Mouse (Mus musculus) neural tube, embryonic 13.5 days (tissue): ENCODE measurements around the gene Umodl1. TPM values are rescaled to one million over a fixed set of nuclear protein-coding genes. Genes with fewer than 3 reads are reported as not detected.

Source experiments
- ATAC-seq: fragments of 200-750 bp; cut with Nextera tagmentation; 2 replicates; pipeline ENCODE4 v1.8.0; 2017; ENCODE audit warnings: low read depth, mild to moderate bottlenecking, moderate TSS enrichment, moderate library complexity
- H3K27ac ChIP-seq: fragments of 300-500 bp; sonication (generic); replicated peaks from 2 replicates; pipeline ENCODE4 v1.5.1; 2015; ENCODE audit warnings: moderate library complexity, mild to moderate bottlenecking, inconsistent platforms
- H3K27me3 ChIP-seq: fragments of 300-500 bp; sonication (generic); 2 replicates; pipeline ENCODE4 v1.6.1; 2015; ENCODE audit warnings: mild to moderate bottlenecking, inconsistent platforms
- H3K36me3 ChIP-seq: fragments of 300-500 bp; sonication (generic); 2 replicates; pipeline ENCODE4 v1.6.1; 2015; ENCODE audit warnings: mild to moderate bottlenecking, inconsistent platforms
- H3K4me1 ChIP-seq: fragments of 300-500 bp; sonication (generic); replicated peaks from 2 replicates; pipeline ENCODE4 v1.6.1; 2015; ENCODE audit warnings: inconsistent platforms
- H3K4me2 ChIP-seq: fragments of 300-500 bp; sonication (generic); 2 replicates; pipeline ENCODE4 v1.6.1; 2015; ENCODE audit warnings: inconsistent platforms, mild to moderate bottlenecking, moderate library complexity
- H3K4me3 ChIP-seq: fragments of 300-500 bp; sonication (generic); 2 replicates; pipeline ENCODE4 v1.5.1; 2015; ENCODE audit warnings: mild to moderate bottlenecking, inconsistent platforms
- H3K9ac ChIP-seq: fragments of 300-500 bp; sonication (generic); 2 replicates; pipeline ENCODE4 v1.6.1; 2015; ENCODE audit warnings: moderate library complexity, mild to moderate bottlenecking, inconsistent platforms
- H3K9me3 ChIP-seq: fragments of 300-500 bp; sonication (generic); 2 replicates; pipeline ENCODE4 v1.6.1; 2016; ENCODE audit warnings: inconsistent platforms
- WGBS: fragments of 180-500 bp; shearing (Covaris S2); methylation state at CpG from one replicate; pipeline ENCODE4 v1.1.7; 2015; 5-methylcytosine and 5-hydroxymethylcytosine counted together
- polyA plus RNA-seq: library from polyadenylated mRNA; unstranded; fragments of >200 nt; fragmentation: Nextera tagmentation; extraction: Ambion mirVana; gene quantifications from 2 replicates; pipeline ENCODE4 v1.2.1, GENCODE M21; 2015

The Umodl1 gene
- polyA plus RNA-seq, 1 experiment from 2014 or later: not detected

DNA sequence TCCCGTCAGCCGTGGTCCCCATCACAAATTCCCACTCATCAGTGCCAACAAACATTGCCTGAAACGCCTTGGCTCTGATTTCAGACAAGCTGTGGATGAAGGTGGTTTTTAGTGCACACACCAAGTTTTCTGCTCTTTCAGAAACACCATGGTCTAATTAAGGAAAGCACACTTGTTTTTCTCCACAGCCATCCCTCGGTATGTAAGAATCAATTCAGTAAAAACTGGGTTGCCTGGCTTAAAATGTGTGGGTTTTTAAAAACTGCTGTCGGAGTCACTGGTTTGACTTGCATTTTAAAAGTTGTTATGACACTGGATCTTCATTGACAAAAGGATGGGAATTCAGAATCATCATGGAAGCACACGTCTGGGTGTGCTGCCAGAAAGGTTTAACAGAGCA is 73.3 kb downstream of the Umodl1 start:
- H3K4me3 ChIP-seq: no peak overlapping the region
- H3K9me3 ChIP-seq: peaks cover 11% of the 10 kb centered on the region
- 90% methylated on average over 6 of the region's 6 CpGs for WGBS
- H3K36me3 ChIP-seq: no peaks in the 10 kb centered on the region
- no peak for ATAC-seq
- no peak overlapping the region for H3K27ac ChIP-seq
- H3K4me2 ChIP-seq: no peak overlapping the region
- H3K4me1 ChIP-seq: 0 out of 2 replicates have a peak, but pooled peaks cover 3% of the 10 kb centered on the region
- no peak overlapping the region for H3K9ac ChIP-seq
- H3K27me3 ChIP-seq: no peaks in the 10 kb centered on the region

GRCm38 (mm10) chr17:31028821-31029370 is 74.5 kb downstream of the Umodl1 start:
- Histone ChIP-seq H3K9ac (no peak overlapping the region), H3K27me3 (no peaks in the 10 kb centered on the region), H3K4me1 (peaks cover 8% of the 10 kb centered on the region), H3K36me3 (no peaks in the 10 kb centered on the region), H3K4me3 (no peak overlapping the region), H3K4me2 (no peak overlapping the region), H3K9me3 (peaks cover 11% of the 10 kb centered on the region), H3K27ac (no peak overlapping the region)
- no peak for ATAC-seq
- 85% methylated on average over 9 of the region's 9 CpGs for WGBS

- no peak overlapping the region for H3K4me3 ChIP-seq
- no peaks in the 10 kb centered on the region for H3K36me3 ChIP-seq
- ATAC-seq: no peak
- peaks cover 12% of the 10 kb centered on the region for H3K4me1 ChIP-seq
- 89% methylated on average over 4 of the region's 4 CpGs for WGBS
- no peaks in the 10 kb centered on the region for H3K27me3 ChIP-seq
- no peak overlapping the region for H3K9ac ChIP-seq
- H3K9me3 ChIP-seq: peaks cover 11% of the 10 kb centered on the region
- no peak overlapping the region for H3K4me2 ChIP-seq
- H3K27ac ChIP-seq: no peak overlapping the region
These were observed 75.0 kb downstream of the Umodl1 start for GRCm38 (mm10) chr17:31029407-31029806.

DNA sequence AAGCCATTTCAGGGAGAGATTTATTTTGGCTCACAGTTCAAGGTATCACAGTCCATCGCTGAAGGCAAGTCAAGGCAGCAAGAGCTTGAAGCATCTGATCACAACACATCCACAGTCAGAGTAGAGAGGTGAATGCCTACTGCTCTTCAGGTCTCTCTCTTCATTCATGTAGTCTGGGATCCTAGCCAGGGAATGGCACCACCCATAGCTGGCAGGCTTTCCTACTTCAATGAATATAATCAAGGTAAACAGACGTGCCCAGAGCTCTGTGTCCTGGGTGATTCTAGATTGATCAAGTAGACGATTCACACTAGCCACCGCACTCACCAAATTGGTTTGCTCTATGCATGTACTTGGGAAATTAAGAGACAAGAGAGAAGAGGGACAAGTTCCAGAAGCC is 77.9 kb downstream of the Umodl1 start:
- WGBS: 92% methylated on average over 4 of the region's 4 CpGs
- no peak for ATAC-seq
- Histone ChIP-seq H3K27ac (no peak overlapping the region), H3K36me3 (no peaks in the 10 kb centered on the region), H3K4me1 (peaks cover 28% of the 10 kb centered on the region), H3K9ac (no peak overlapping the region), H3K9me3 (peaks cover 11% of the 10 kb centered on the region), H3K4me3 (no peak overlapping the region), H3K4me2 (no peak overlapping the region), H3K27me3 (no peaks in the 10 kb centered on the region)

GRCm38 (mm10) chr17:31033251-31033650 is 78.8 kb downstream of the Umodl1 start:
- peaks cover 11% of the 10 kb centered on the region for H3K9me3 ChIP-seq
- WGBS: 68% methylated on average over 2 of the region's 2 CpGs
- H3K4me3 ChIP-seq: no peak overlapping the region
- peaks cover 28% of the 10 kb centered on the region for H3K4me1 ChIP-seq
- ATAC-seq: no peak
- no peaks in the 10 kb centered on the region for H3K36me3 ChIP-seq
- no peaks in the 10 kb centered on the region for H3K27me3 ChIP-seq
- no peak overlapping the region for H3K4me2 ChIP-seq
- no peak overlapping the region for H3K27ac ChIP-seq
- no peak overlapping the region for H3K9ac ChIP-seq

- Histone ChIP-seq H3K36me3 (no peaks in the 10 kb centered on the region), H3K27me3 (no peaks in the 10 kb centered on the region), H3K27ac (peak overlapping the region; percentile 59; the same call in 1 of the 2 replicates), H3K4me3 (no peak overlapping the region), H3K4me2 (no peak overlapping the region), H3K4me1 (peaks cover 28% of the 10 kb centered on the region), H3K9me3 (peaks cover 11% of the 10 kb centered on the region), H3K9ac (no peak overlapping the region)
- 55% methylated on average over 5 of the region's 5 CpGs for WGBS
- 0 out of 2 replicates have a peak, but pooled peaks have one; percentile 40 for ATAC-seq
These were observed 79.7 kb downstream of the Umodl1 start for GRCm38 (mm10) chr17:31034165-31034564.

- no peak for ATAC-seq
- H3K27ac ChIP-seq: no peak overlapping the region
- H3K36me3 ChIP-seq: no peaks in the 10 kb centered on the region
- H3K9ac ChIP-seq: no peak overlapping the region
- H3K9me3 ChIP-seq: peaks cover 11% of the 10 kb centered on the region
- H3K4me3 ChIP-seq: no peak overlapping the region
- peaks cover 28% of the 10 kb centered on the region for H3K4me1 ChIP-seq
- H3K27me3 ChIP-seq: no peaks in the 10 kb centered on the region
- WGBS: 90% methylated on average over 9 of the region's 9 CpGs
- no peak overlapping the region for H3K4me2 ChIP-seq
These were observed 80.4 kb downstream of the Umodl1 start for GRCm38 (mm10) chr17:31034674-31035356.

DNA sequence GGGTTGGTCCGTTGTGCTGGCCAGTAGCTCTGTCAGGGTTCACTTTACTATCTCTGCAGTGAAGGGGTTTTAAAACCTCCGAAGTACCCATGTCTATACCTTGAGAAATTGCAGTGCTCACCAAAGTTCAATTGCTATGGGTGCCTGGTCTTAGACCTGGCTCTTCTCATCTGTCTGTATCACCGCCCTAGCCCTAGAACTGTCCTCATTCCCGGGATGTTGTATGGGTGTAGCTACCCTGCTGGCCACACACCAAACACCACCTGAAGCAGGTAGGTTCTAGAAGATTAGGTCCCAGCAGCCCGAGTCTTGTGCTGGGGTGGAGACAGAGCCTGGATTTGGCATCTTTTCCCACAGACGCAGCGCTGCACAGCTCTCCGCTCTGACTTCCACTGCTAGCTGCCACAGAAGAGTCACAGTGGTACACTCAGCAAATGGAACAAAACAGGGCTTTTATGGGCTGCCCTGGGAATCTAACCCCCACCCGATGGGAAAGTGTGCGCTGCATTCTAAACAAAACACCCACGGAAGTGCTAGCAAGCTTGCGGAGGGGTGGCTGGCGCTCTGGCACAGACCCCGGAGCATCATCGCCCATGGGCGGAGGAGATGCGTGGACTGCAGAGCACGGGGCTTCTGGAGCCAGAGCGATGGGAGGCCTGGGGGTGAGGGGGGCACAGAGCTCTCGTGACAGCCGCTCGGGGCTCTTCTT is 81.9 kb downstream of the Umodl1 start:
- peaks cover 10% of the 10 kb centered on the region for H3K9me3 ChIP-seq
- ATAC-seq: peak; percentile 64
- H3K27me3 ChIP-seq: no peaks in the 10 kb centered on the region
- H3K4me1 ChIP-seq: peaks cover 28% of the 10 kb centered on the region
- H3K4me2 ChIP-seq: peak overlapping the region; percentile 20; the same call in 1 of the 2 replicates
- H3K36me3 ChIP-seq: no peaks in the 10 kb centered on the region
- no peak overlapping the region; the same call in 1 of the 2 replicates for H3K9ac ChIP-seq
- WGBS: 60% methylated on average over 22 of the region's 22 CpGs
- no peak overlapping the region for H3K4me3 ChIP-seq
- peak overlapping the region; percentile 42; the same call in 1 of the 2 replicates for H3K27ac ChIP-seq

DNA sequence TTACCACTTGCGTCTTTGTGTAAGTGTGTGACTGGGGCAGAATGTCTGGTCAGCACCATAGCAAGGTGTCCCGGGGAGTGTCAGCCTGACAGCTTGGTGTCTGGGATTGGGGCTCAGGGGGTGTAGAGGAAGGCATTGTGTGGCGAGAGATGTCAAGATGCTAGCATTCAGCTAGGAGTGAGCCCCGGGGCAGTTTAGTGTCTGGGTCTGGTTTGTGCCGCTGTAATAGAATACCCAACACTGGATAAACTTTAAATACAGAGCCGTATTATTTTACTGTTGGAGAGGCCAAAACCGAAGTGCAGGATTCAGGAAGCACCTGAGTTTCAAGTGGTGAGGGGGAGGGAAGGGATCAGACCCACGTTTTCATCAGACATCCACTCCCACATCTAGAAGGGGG is 82.9 kb downstream of the Umodl1 start:
- WGBS: 79% methylated on average over 8 of the region's 8 CpGs
- H3K4me1 ChIP-seq: peaks cover 28% of the 10 kb centered on the region
- H3K9ac ChIP-seq: no peak overlapping the region
- H3K9me3 ChIP-seq: peaks cover 1% of the 10 kb centered on the region; the same call in 1 of the 2 replicates
- no peak overlapping the region for H3K27ac ChIP-seq
- H3K27me3 ChIP-seq: no peaks in the 10 kb centered on the region
- no peak overlapping the region for H3K4me3 ChIP-seq
- H3K4me2 ChIP-seq: no peak overlapping the region
- H3K36me3 ChIP-seq: no peaks in the 10 kb centered on the region
- ATAC-seq: no peak

DNA sequence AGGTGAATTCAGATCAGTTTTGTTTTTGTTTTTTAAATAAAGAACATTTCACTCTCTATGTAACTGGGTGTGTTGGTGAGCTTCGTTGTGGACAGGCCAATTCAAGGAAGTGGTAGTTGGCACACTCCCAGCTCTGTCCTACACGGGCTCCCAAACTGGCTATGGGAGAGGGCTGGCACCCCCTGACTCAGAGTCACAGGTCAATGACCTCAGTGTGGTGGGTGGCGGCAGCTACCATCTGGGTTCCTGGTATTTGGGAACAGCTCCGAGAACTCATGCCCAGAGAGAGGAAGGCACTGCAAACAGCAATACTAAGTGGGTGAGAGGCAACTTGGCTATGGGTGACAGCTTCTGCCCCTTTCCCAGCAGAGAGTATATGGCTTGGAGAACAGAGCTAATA is 83.9 kb downstream of the Umodl1 start:
- H3K27ac ChIP-seq: no peak overlapping the region
- no peaks in the 10 kb centered on the region for H3K36me3 ChIP-seq
- H3K9ac ChIP-seq: no peak overlapping the region
- H3K27me3 ChIP-seq: no peaks in the 10 kb centered on the region
- peaks cover 28% of the 10 kb centered on the region for H3K4me1 ChIP-seq
- 76% methylated on average over 4 of the region's 4 CpGs for WGBS
- H3K4me2 ChIP-seq: no peak overlapping the region
- no peak overlapping the region for H3K4me3 ChIP-seq
- H3K9me3 ChIP-seq: no peaks in the 10 kb centered on the region
- no peak for ATAC-seq

DNA sequence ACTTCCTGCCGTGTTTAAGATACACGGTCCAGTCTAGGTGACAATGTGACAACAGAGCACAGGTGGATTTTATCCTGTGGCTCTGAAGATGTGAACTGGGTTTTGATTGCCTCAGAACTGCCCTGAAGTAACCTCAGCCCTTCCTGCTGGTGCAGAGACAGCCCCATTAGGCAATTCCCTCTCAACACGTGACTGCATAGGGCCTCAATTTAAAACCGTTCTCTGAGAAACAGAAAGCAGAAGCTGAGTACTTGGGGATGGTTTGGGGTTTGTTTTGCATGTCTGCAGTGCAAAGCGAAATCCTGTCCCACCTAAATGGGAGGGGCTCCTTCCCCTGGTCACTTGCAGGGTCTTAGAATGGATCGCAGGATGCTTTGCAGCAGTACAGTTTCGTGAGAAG is 85.2 kb downstream of the Umodl1 start:
- Histone ChIP-seq H3K9ac (no peak overlapping the region), H3K4me1 (peaks cover 16% of the 10 kb centered on the region; the same call in 1 of the 2 replicates), H3K36me3 (no peaks in the 10 kb centered on the region), H3K9me3 (no peaks in the 10 kb centered on the region), H3K27ac (no peak overlapping the region), H3K4me2 (no peak overlapping the region), H3K27me3 (no peaks in the 10 kb centered on the region), H3K4me3 (no peak overlapping the region)
- WGBS: 69% methylated on average over 7 of the region's 7 CpGs
- ATAC-seq: no peak

GRCm38 (mm10) chr17:31040421-31040820 is 86.0 kb downstream of the Umodl1 start:
- Histone ChIP-seq H3K36me3 (no peaks in the 10 kb centered on the region), H3K27ac (no peak overlapping the region), H3K4me2 (no peak overlapping the region), H3K9me3 (no peaks in the 10 kb centered on the region), H3K9ac (no peak overlapping the region), H3K4me3 (no peak overlapping the region), H3K27me3 (no peaks in the 10 kb centered on the region), H3K4me1 (peaks cover 14% of the 10 kb centered on the region; the same call in 1 of the 2 replicates)
- no peak for ATAC-seq
- WGBS: 78% methylated on average over 7 of the region's 7 CpGs
